8 mouse cellular contexts compared by ENCODE assay signal in genomic region chr5:145231367-145231871, GRCm38 (mm10). TPM values are rescaled to one million over a fixed set of nuclear protein-coding genes. Genes with fewer than 3 reads are reported as not detected.
A peak's percentile ranks its signal among the peaks of the same experiment; 100 is the strongest.
DNase-seq lines count a peak whose midpoint lies in the region; ATAC-seq and TF ChIP-seq lines count a peak whose summit lies in the region.

Zfp655 (plus strand) TSS chr5:145231715.

- no peaks in the 10 kb centered on the region for H3K9me3 ChIP-seq in heart, embryonic 11.5 days (replicated peaks; ENCODE audit: control insufficient read depth, low read length)
- H3K9me3 ChIP-seq in kidney, embryonic 16.5 days (ENCODE audit: low read length), result no peaks in the 10 kb centered on the region

- H3K9ac ChIP-seq in heart, embryonic 11.5 days (ENCODE audit: low read depth, low read length), result peak within 1 kb of the TSS; percentile 98
- peak within 1 kb of the TSS; percentile 87 for H3K9ac ChIP-seq in kidney, embryonic 16.5 days (replicated peaks; ENCODE audit: low read length)
- H3K9ac ChIP-seq in liver, adult 2 months (ENCODE audit: low read depth, low read length), result peak within 1 kb of the TSS; percentile 93

- TF ChIP-seq CTCF in liver, adult 2 months (IDR thresholded peaks at IDR 0.05; ENCODE audit: low read depth, low read length), result 0 out of 2 replicates have a peak, but pooled peaks have one; percentile 2

- peak; percentile 99 for DNase-seq in B cell, adult 2 months
- peak; percentile 99 for DNase-seq in brain, adult 2 months (ENCODE audit: low read depth, low spot score)
- DNase-seq in liver, adult 2 months (ENCODE audit: extremely low read depth, low read depth, low spot score), result peak; percentile 91
- DNase-seq in splenic B cell, adult 2 months (ENCODE audit: low read depth, low spot score), result peak; percentile 98

- H3K36me3 ChIP-seq in heart, embryonic 11.5 days (ENCODE audit: control insufficient read depth, insufficient read depth, low read length), result peaks cover 20% of the 10 kb centered on the region
- H3K36me3 ChIP-seq in kidney, embryonic 16.5 days (ENCODE audit: insufficient read depth, low read length), result peaks cover 20% of the 10 kb centered on the region
- peaks cover 26% of the 10 kb centered on the region for H3K36me3 ChIP-seq in liver, adult 2 months (ENCODE audit: control insufficient read depth, insufficient read depth, low read length)
- H3K36me3 ChIP-seq in myocyte (ENCODE audit: control insufficient read depth, insufficient read depth), result peaks cover 18% of the 10 kb centered on the region
- peaks cover 5% of the 10 kb centered on the region; the same call in 1 of the 2 replicates for H3K36me3 ChIP-seq in splenic B cell, adult 2 months (ENCODE audit: control insufficient read depth, insufficient read depth, low read length, poor library complexity, severe bottlenecking)

- H3K79me2 ChIP-seq in liver, adult 2 months (ENCODE audit: control insufficient read depth, insufficient read depth, low read length), result peaks cover 26% of the 10 kb centered on the region
- peaks cover 48% of the 10 kb centered on the region for H3K79me2 ChIP-seq in myocyte (ENCODE audit: control insufficient read depth, insufficient read depth)

- H3ac ChIP-seq in myocyte (ENCODE audit: control insufficient read depth, insufficient read length), result peak within 1 kb of the TSS; percentile 64

- ATAC-seq in erythroblast, adult 5-6 weeks (replicated peaks; ENCODE audit: low FRiP score, poor library complexity, severe bottlenecking), result peak; percentile 97
- peak; percentile 98 for ATAC-seq in heart, embryonic 11.5 days (replicated peaks; ENCODE audit: insufficient number of reproducible peaks, low FRiP score, low TSS enrichment)
- peak; percentile 97 for ATAC-seq in kidney, embryonic 16.5 days (ENCODE audit: low FRiP score, low TSS enrichment)

- H3K4me3 ChIP-seq in heart, embryonic 11.5 days (ENCODE audit: low read depth, low read length), result peak within 1 kb of the TSS; percentile 100
- H3K4me3 ChIP-seq in kidney, embryonic 16.5 days (ENCODE audit: low read length), result peak within 1 kb of the TSS; percentile 66
- H3K4me3 ChIP-seq in liver, adult 2 months (ENCODE audit: insufficient read depth, low read depth, low read length), result peak within 1 kb of the TSS; percentile 98
- peak within 1 kb of the TSS; percentile 71 for H3K4me3 ChIP-seq in myocyte

- under 1% methylated on average over 39 of the region's 42 CpGs for WGBS in heart, embryonic 11.5 days (ENCODE audit: insufficient replicate concordance)
- 0% methylated on average over 42 of the region's 42 CpGs for WGBS in kidney, embryonic 16.5 days
- WGBS in liver, adult 2 months, result 1% methylated on average over 42 of the region's 42 CpGs

- TF ChIP-seq POLR2A in liver, adult 2 months (IDR thresholded peaks at IDR 0.05; ENCODE audit: extremely low read depth, insufficient read depth, low read length), result peak; percentile 92
- peak; percentile 94 for TF ChIP-seq POLR2A in myocyte (IDR thresholded peaks at IDR 0.05; ENCODE audit: insufficient read length, low read depth)

- peak within 1 kb of the TSS; percentile 88 for H3K27ac ChIP-seq in heart, embryonic 11.5 days (ENCODE audit: low read depth, low read length)
- peak within 1 kb of the TSS; percentile 64 for H3K27ac ChIP-seq in kidney, embryonic 16.5 days (ENCODE audit: low read length)
- peak within 1 kb of the TSS; percentile 90 for H3K27ac ChIP-seq in liver, adult 2 months (replicated peaks; ENCODE audit: insufficient read depth, low read depth, low read length)

- H3K4me1 ChIP-seq in heart, embryonic 11.5 days (ENCODE audit: control insufficient read depth, insufficient read depth, low read length), result peaks cover 9% of the 10 kb centered on the region; the same call in 1 of the 2 replicates
- peaks cover 14% of the 10 kb centered on the region for H3K4me1 ChIP-seq in kidney, embryonic 16.5 days (ENCODE audit: insufficient read depth, low read length)
- H3K4me1 ChIP-seq in liver, adult 2 months (ENCODE audit: control insufficient read depth, insufficient read depth, low read length), result peaks cover 12% of the 10 kb centered on the region

- H3K27me3 ChIP-seq in heart, embryonic 11.5 days (ENCODE audit: control insufficient read depth, insufficient read depth, low read length), result no peaks in the 10 kb centered on the region
- no peaks in the 10 kb centered on the region for H3K27me3 ChIP-seq in kidney, embryonic 16.5 days (ENCODE audit: insufficient read depth, low read length)
- H3K27me3 ChIP-seq in liver, adult 2 months (ENCODE audit: control insufficient read depth, insufficient read depth, low read length), result no peaks in the 10 kb centered on the region
- no peaks in the 10 kb centered on the region for H3K27me3 ChIP-seq in myocyte (ENCODE audit: control insufficient read depth, insufficient read depth, insufficient read length)
- no peaks in the 10 kb centered on the region for H3K27me3 ChIP-seq in splenic B cell, adult 2 months (ENCODE audit: control insufficient read depth, insufficient read depth, low read length, poor library complexity, severe bottlenecking)

- peak within 1 kb of the TSS; percentile 73 for H3K4me2 ChIP-seq in heart, embryonic 11.5 days
- peak within 1 kb of the TSS; percentile 70 for H3K4me2 ChIP-seq in kidney, embryonic 16.5 days (replicated peaks; ENCODE audit: low read depth, low read length)
- peak within 1 kb of the TSS; percentile 95 for H3K4me2 ChIP-seq in myocyte (ENCODE audit: low read depth)

TF ChIP-seq in myocyte, 11 proteins besides CTCF, POLR2A, EP300 and RAD21:
- TF ChIP-seq MYOD1 (IDR thresholded peaks at IDR 0.05; ENCODE audit: control insufficient read depth in 1 of 3, insufficient read length in 2 of 3, low read depth in 2 of 3), result peak in 1 of 3 experiments; percentile 41
- TF ChIP-seq TCF12 (IDR thresholded peaks at IDR 0.05; ENCODE audit: insufficient read depth, poor library complexity, severe bottlenecking), result no peak
- no peak for TF ChIP-seq TCF3 (IDR thresholded peaks at IDR 0.05; ENCODE audit: insufficient read length, low read depth)
- TF ChIP-seq POLR2AphosphoS2 (IDR thresholded peaks at IDR 0.05; ENCODE audit: insufficient read length, low read depth), result peak; percentile 94
- TF ChIP-seq CEBPB (IDR thresholded peaks at IDR 0.05; ENCODE audit: insufficient read depth, poor library complexity, severe bottlenecking), result no peak
- no peak for TF ChIP-seq SRF (IDR thresholded peaks at IDR 0.05; ENCODE audit: control insufficient read depth, insufficient read length, low read depth)
- no peak for TF ChIP-seq MAX (IDR thresholded peaks at IDR 0.05; ENCODE audit: low read depth)
- peak in 1 of 3 experiments; percentile 57 for TF ChIP-seq MYOG (IDR thresholded peaks at IDR 0.05; ENCODE audit: control insufficient read depth in 1 of 3, insufficient read depth in 1 of 3, insufficient read length in 2 of 3, low read depth in 2 of 3)
- peak; percentile 65 for TF ChIP-seq USF1 (IDR thresholded peaks at IDR 0.05; ENCODE audit: low read depth)
- TF ChIP-seq REST (IDR thresholded peaks at IDR 0.05; ENCODE audit: insufficient read depth, insufficient read length), result no peak
- TF ChIP-seq E2F4 (IDR thresholded peaks at IDR 0.05; ENCODE audit: insufficient read depth), result no peak
TF ChIP-seq in myocyte: peak in this region for 4.

RNA-seq across cellular contexts. Expression of gene Zfp655, which starts in this region (rescaled TPM):
- total RNA-seq in erythroblast, adult 5-6 weeks (2015; ENCODE audit: low replicate concordance), result 24.8 and 33.9 TPM in 2 replicates
- total RNA-seq in erythroblast, adult 5-6 weeks (2017; ENCODE audit: low replicate concordance), result 36.8 and 44.6 TPM in 2 replicates
- 33.2 and 34.1 TPM in 2 replicates for polyA plus RNA-seq in heart, embryonic 11.5 days (2014; fragmentation: Nextera tagmentation; extraction: Ambion mirVana)
- 35.3 and 36.0 TPM in 2 replicates for polyA plus RNA-seq in kidney, embryonic 16.5 days (2015; fragmentation: Nextera tagmentation; extraction: Ambion mirVana)
- total RNA-seq in liver, adult 2 months (2014; rRNA removed), result 29.5 and 29.9 TPM in 2 replicates
- polyA plus RNA-seq in liver, adult 2 months (2012; rRNA removed), result 11.4 and 11.8 TPM in 2 replicates
- polyA plus RNA-seq in myocyte (2012; fragmentation: generic; extraction: Trizol), result 11.5 TPM

Comparison
In these comparisons a context has a peak if more than half of its experiments do, and no peak if none do; other contexts are left out.
1. Peak in every context shown above with its lines: DNase-seq, ATAC-seq, H3K4me3 ChIP-seq and H3K27ac ChIP-seq.